Mouse (Mus musculus) embryonic facial prominence, embryonic 13.5 days (tissue): ENCODE results near the gene Zfp507. TPM values are rescaled to one million over a fixed set of nuclear protein-coding genes. Genes with fewer than 3 reads are reported as not detected.

Experiments used
- ATAC-seq: fragments of 200-750 bp; cut with Nextera tagmentation; 2 replicates; pipeline ENCODE4 v1.8.0; 2017; ENCODE audit warnings: low read depth; ENCODE audit not compliant: insufficient number of reproducible peaks, insufficient read depth, low FRiP score, low TSS enrichment
- H3K27ac ChIP-seq: fragments of 300-500 bp; sonication (generic); 2 replicates; pipeline ENCODE4 v1.5.1; 2015; ENCODE audit warnings: moderate library complexity, mild to moderate bottlenecking, inconsistent platforms
- H3K27me3 ChIP-seq: fragments of 300-500 bp; sonication (generic); 2 replicates; pipeline ENCODE4 v1.6.1; 2015; ENCODE audit warnings: mild to moderate bottlenecking, inconsistent platforms
- H3K36me3 ChIP-seq: fragments of 300-500 bp; sonication (generic); 2 replicates; pipeline ENCODE4 v1.6.1; 2015; ENCODE audit warnings: mild to moderate bottlenecking, inconsistent platforms
- H3K4me1 ChIP-seq: fragments of 300-500 bp; sonication (generic); 2 replicates; pipeline ENCODE4 v1.6.1; 2015; ENCODE audit warnings: inconsistent platforms
- H3K4me2 ChIP-seq: fragments of 300-500 bp; sonication (generic); 2 replicates; pipeline ENCODE4 v1.6.1; 2015; ENCODE audit warnings: moderate library complexity, mild to moderate bottlenecking, inconsistent platforms
- H3K4me3 ChIP-seq: fragments of 300-500 bp; sonication (generic); 2 replicates; pipeline ENCODE4 v1.5.1; 2015; ENCODE audit warnings: mild to moderate bottlenecking, inconsistent platforms
- H3K9ac ChIP-seq: fragments of 300-500 bp; sonication (generic); 2 replicates; pipeline ENCODE4 v1.6.1; 2015; ENCODE audit warnings: mild to moderate bottlenecking, inconsistent platforms
- H3K9me3 ChIP-seq: fragments of 300-500 bp; sonication (generic); 2 replicates; pipeline ENCODE4 v1.6.1; 2016; ENCODE audit warnings: inconsistent platforms
- WGBS: fragments of 180-500 bp; shearing (Covaris S2); methylation state at CpG from one replicate; pipeline ENCODE4 v1.1.7; 2015; ENCODE audit warnings: mixed read lengths; 5-methylcytosine and 5-hydroxymethylcytosine counted together
- polyA plus RNA-seq: library from polyadenylated mRNA; unstranded; fragments of >200 nt; fragmentation: Nextera tagmentation; extraction: Ambion mirVana; gene quantifications from 2 replicates; pipeline ENCODE4 v1.2.1, GENCODE M21; 2015

Zfp507 gene
- polyA plus RNA-seq, 1 experiment from 2014 or later = 22.3 TPM

DNA sequence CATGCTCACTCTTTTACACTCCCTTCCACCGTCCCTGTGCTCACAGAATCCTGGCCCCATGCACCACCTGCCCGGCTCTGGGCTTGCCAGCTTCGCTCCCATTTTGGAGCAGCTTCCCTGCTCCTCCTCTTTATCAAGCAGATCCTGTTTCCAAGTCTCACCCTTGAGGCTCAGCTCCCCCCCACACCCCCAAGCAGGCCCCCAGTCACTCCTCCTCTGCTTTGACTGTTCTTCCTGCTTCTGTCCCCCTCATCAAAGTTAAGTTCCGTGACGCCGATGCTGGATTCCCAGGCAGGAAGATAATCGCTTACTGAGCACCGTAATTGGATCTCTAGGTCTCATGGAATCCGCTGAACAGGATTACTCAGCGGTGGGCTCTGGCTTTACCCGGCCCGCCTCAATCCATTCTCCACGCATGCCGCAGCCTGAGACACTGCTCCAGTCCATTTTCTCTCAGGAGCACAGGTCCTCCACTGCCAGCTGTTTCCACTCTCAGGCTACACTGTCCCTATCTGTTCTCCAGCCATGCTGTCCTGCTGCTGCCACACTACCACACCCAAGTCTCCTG is 55.3 kb downstream of the Zfp507 start:
- H3K36me3 ChIP-seq = peaks cover 88% of the 10 kb centered on the region

DNA sequence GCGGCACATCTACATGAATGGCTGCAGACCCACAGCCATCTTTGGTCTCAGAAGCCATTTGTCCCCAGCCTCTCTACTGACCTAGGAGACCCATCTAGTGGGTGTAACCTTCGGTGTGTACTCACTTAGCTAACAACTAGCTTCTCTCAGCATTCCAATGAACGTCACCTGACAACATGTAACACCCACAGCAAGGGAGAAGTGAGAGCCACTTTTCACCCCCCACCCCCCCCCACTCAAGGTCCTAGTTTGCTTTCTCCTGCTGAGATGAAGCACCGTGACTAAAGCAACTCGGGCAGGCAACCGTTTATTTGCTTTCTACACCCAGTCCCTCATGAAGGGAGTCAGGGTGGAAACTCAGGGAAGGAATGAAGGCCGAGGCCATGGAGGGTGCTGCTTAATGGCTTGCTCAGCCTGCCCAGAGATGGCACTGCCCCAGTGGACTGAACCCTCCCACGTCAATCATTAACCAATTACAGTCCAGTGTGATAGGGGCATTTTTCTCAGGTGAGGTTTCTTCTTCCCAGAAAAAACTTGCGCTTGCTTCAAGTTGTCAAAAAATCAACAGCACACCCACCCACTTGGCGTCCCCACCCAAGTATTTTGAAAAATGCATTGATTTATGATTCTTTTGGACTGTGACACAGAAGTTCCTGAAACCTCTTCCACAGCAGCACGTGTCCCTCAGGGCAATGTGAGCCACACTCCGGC is 56.0 kb downstream of the Zfp507 start:
- Histone ChIP-seq H3K36me3 (peaks cover 89% of the 10 kb centered on the region), H3K27me3 (no peaks in the 10 kb centered on the region), H3K9ac (no peak overlapping the region), H3K9me3 (no peaks in the 10 kb centered on the region), H3K4me1 (peaks cover 13% of the 10 kb centered on the region; the same call in 1 of the 2 replicates), H3K4me2 (peak overlapping the region; percentile 7), H3K27ac (0 out of 2 replicates have a peak overlapping the region, but pooled peaks have one; percentile 60), H3K4me3 (no peak overlapping the region)
- 78% methylated on average over 12 of the region's 12 CpGs for WGBS
- no peak for ATAC-seq

More for the DNA sequence above, 55.3 kb downstream of the Zfp507 start:
- Histone ChIP-seq H3K4me3 (no peak overlapping the region), H3K27ac (peak overlapping the region; percentile 60), H3K9ac (no peak overlapping the region), H3K4me1 (peaks cover 13% of the 10 kb centered on the region), H3K4me2 (peak overlapping the region; percentile 7), H3K9me3 (no peaks in the 10 kb centered on the region), H3K27me3 (no peaks in the 10 kb centered on the region)
- 23% methylated on average over 14 of the region's 14 CpGs for WGBS
- ATAC-seq = peak; percentile 78

DNA sequence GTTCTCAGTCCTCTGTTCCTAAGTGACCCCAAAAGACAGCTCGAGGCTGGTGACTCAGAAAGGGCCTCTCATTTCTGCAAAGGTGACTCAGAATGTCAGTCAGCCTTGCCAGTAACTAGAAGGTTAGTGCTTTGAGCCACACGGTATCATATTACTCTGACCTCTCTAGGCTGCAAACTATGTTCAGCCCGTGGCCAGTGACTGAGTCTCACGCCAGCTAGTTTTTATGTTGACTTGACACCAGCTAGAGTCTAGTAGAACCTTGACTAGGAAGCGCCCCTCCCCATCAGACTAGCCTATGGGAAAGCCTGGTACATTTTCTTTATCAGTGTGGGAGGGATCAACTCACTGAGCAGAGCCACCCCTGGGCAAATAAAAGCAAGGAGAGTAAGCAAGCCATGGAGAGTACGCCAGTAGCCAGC is 57.5 kb downstream of the Zfp507 start:
- WGBS = 63% methylated on average over 6 of the region's 6 CpGs
- peaks cover 86% of the 10 kb centered on the region for H3K36me3 ChIP-seq
- H3K4me1 ChIP-seq = peaks cover 13% of the 10 kb centered on the region; the same call in 1 of the 2 replicates
- ATAC-seq = no peak
- H3K27me3 ChIP-seq = no peaks in the 10 kb centered on the region
- no peak overlapping the region for H3K27ac ChIP-seq
- H3K9ac ChIP-seq = no peak overlapping the region
- no peaks in the 10 kb centered on the region for H3K9me3 ChIP-seq
- H3K4me3 ChIP-seq = no peak overlapping the region
- no peak overlapping the region for H3K4me2 ChIP-seq

DNA sequence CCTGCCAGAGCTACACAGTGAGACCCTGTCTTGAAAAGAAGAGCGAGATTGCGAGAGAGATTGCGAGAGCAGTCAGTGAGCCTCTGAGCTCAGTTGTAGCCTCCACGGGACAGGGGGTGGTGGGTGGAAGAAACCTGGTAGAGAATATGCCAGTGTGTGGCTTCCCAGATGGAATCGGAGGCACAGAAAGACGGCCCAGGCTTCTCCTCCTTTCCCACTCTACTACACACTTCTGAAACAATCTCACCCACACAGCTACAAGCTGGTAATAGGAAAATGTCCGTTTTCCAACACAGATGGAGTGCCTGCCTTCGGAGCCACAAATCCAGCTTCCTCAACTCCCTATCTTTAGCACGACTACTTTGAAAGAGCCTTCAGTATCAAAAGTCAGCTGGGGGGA is 58.0 kb downstream of the Zfp507 start:
- no peak overlapping the region for H3K27ac ChIP-seq
- WGBS = 94% methylated on average over 9 of the region's 9 CpGs
- ATAC-seq = no peak
- no peak overlapping the region for H3K9ac ChIP-seq
- H3K4me2 ChIP-seq = no peak overlapping the region
- H3K36me3 ChIP-seq = peaks cover 86% of the 10 kb centered on the region
- H3K9me3 ChIP-seq = no peaks in the 10 kb centered on the region
- H3K4me1 ChIP-seq = peaks cover 13% of the 10 kb centered on the region; the same call in 1 of the 2 replicates
- H3K4me3 ChIP-seq = no peak overlapping the region
- H3K27me3 ChIP-seq = no peaks in the 10 kb centered on the region

DNA sequence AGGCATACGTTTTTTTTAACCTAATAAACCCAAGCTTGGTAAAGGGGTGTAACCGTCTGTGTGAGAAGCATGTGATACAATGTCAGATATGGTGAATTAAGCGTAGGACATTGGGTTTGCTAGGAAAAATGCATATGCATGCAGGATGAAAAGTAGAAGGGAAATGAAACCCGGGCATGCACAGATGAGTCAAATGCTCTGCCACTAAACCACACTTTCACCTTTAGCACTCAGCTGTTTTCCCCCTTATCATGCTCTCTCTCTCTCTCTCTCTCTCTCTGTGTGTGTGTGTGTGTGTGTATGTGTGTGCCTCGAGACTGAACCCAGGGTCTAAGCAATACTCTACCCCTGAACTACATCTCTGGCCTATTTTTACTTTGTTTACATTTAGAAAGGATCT is 60.5 kb downstream of the Zfp507 start:
- Histone ChIP-seq H3K4me1 (0 out of 2 replicates have a peak, but pooled peaks cover 5% of the 10 kb centered on the region), H3K9me3 (no peaks in the 10 kb centered on the region), H3K36me3 (peaks cover 86% of the 10 kb centered on the region), H3K27ac (no peak overlapping the region), H3K27me3 (no peaks in the 10 kb centered on the region), H3K9ac (no peak overlapping the region), H3K4me2 (no peak overlapping the region), H3K4me3 (no peak overlapping the region)
- ATAC-seq = no peak
- WGBS = 71% methylated on average over 5 of the region's 5 CpGs

DNA sequence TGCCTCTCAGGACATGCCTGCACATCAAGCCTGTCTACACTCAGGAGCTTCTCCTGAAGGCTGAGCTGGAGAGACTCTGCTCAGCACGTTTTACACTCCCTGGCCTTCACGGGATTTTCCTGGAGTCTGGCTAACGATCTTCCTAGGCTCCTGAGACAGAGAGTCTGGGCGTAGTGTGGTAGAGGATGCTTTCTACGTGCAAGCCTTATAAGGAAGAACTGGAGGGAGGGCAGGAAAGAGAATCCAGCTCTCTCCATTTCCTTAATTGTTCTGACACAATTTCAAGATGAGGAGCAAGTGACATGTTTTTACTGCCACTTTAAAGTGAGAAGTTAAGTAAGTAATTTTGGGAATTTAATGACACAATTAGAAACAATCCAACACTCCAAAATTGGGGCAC is 60.9 kb downstream of the Zfp507 start:
- no peaks in the 10 kb centered on the region for H3K27me3 ChIP-seq
- H3K9ac ChIP-seq = no peak overlapping the region
- no peaks in the 10 kb centered on the region for H3K9me3 ChIP-seq
- 71% methylated on average over 5 of the region's 5 CpGs for WGBS
- no peak overlapping the region for H3K4me2 ChIP-seq
- H3K36me3 ChIP-seq = peaks cover 81% of the 10 kb centered on the region
- H3K4me3 ChIP-seq = no peak overlapping the region
- H3K27ac ChIP-seq = no peak overlapping the region
- 0 out of 2 replicates have a peak, but pooled peaks cover 1% of the 10 kb centered on the region for H3K4me1 ChIP-seq
- ATAC-seq = no peak

DNA sequence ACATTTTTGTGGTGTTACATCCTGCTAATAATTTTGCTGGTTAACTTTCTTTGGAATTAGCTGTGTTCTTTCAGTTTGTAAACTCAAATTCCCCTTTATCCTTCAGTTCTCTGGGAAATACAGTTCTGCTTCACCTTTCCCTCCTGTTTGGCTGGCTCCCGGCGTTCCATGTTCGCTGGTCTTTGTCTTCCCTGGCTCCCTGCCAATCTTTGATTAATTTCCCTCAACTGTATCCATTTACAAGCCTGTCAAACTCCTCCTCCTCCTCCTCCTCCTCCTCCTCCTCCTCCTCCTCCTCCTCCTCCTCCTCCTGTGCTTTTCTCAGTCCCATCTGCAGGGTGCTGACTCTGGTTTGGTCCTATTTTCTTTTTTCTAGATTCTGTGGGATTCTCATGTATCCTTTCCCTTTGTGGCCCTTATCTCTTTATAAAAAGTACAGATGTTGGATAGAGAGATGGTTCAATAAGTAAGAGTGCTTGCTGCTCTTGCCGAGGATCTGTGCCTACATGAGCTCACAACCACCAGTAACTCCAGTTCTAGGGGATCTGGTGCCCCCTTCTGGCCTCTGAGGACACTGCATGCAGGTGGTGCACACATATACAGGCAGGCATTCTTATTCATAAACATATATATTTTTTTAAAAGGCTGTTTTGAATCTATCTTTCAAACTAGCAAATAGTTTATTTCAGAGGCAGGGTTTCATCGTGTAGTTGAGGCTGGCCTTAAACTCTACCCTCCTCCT is 62.1 kb downstream of the Zfp507 start:
- Histone ChIP-seq H3K4me3 (no peak overlapping the region), H3K27me3 (no peaks in the 10 kb centered on the region), H3K9me3 (no peaks in the 10 kb centered on the region), H3K36me3 (peaks cover 75% of the 10 kb centered on the region), H3K4me2 (no peak overlapping the region), H3K27ac (no peak overlapping the region), H3K4me1 (no peaks in the 10 kb centered on the region), H3K9ac (no peak overlapping the region)
- no peak for ATAC-seq
- 66% methylated on average over 5 of the region's 5 CpGs for WGBS

DNA sequence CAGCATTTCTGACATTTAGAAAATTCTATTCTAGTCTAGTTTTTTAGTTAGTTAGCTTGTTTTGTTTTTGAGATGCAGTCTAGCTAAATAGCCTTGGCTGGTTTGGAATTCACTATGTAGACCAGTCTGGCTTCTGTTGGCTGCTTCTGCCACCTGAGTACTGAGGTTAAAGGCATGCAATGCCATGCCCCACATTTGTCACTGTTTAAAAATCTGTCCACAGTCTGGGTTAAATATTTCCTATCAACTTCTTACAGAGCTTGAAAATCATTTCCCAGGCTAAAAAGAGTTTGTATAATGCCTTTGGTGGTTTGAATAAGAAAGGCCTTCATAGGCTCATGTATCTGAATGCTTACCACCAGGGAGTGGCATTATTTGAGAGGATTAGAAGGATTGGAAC is 63.9 kb downstream of the Zfp507 start:
- H3K4me3 ChIP-seq = no peak overlapping the region
- H3K4me1 ChIP-seq = no peaks in the 10 kb centered on the region
- no peaks in the 10 kb centered on the region for H3K27me3 ChIP-seq
- H3K27ac ChIP-seq = no peak overlapping the region
- H3K9ac ChIP-seq = no peak overlapping the region
- H3K9me3 ChIP-seq = no peaks in the 10 kb centered on the region
- H3K36me3 ChIP-seq = peaks cover 75% of the 10 kb centered on the region
- no peak overlapping the region for H3K4me2 ChIP-seq
- ATAC-seq = no peak

DNA sequence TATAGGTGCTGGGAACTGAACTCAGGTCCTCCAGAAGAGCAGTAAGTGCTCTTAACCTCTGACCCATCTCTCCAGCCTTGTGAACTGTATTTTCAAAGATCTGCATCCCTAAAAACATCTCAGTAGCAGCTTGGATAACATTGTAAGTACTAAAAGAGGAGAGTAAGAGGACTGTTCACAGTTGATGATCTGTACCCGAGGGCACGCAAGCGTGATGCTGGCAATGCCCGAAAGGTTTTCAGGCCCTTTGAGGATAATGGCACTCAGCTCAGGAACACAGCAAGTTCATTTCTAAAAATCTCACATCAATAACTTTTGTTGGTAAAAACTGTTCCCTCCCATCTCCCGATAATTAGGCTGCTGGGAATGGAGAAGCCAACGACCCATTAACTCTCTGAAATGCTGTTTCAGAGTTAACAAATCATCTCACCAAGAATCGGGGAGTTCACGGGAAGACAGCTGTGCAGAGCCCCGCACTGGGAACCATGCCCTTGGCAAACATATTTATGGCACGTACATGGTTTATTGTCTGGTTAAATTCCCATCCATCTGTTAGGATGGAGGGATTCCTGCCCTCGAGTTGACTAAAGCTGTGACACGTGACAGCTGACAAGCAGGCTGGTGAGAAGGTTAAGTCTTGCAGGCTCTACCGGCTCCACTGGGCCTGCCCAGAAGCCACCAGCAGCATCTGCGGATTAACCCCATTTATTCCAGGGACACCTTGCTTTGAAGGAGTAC is 69.3 kb downstream of the Zfp507 start:
- Histone ChIP-seq H3K27ac (no peak overlapping the region), H3K9me3 (no peaks in the 10 kb centered on the region), H3K9ac (no peak overlapping the region), H3K27me3 (no peaks in the 10 kb centered on the region), H3K4me2 (no peak overlapping the region), H3K4me1 (no peaks in the 10 kb centered on the region), H3K4me3 (no peak overlapping the region), H3K36me3 (peaks cover 53% of the 10 kb centered on the region)
- 70% methylated on average over 14 of the region's 14 CpGs for WGBS
- no peak for ATAC-seq

DNA sequence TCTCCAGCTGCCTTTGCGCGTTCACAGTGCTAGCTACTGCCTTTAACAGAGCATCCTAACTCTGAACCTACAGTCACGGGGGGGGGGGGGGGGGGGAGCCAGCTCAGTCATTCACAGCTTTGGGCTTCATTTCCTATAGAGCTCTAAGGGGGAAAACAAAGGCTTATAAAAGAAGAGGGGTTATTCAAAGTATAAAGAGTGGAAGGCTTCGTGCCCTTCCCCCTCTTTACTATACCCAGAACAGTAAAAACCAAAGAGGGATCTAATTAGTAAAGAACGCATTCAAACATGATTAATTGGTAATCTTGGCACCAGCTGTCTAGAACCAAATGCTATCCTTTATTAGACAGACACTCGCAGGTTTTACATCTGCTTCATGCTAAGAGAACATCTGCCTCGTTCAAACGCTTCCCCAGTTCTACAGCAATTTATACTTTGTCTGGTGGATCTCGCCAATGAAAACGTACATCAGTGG is 70.2 kb downstream of the Zfp507 start:
- Histone ChIP-seq H3K4me2 (no peak overlapping the region), H3K36me3 (peaks cover 52% of the 10 kb centered on the region), H3K9ac (no peak overlapping the region), H3K27me3 (no peaks in the 10 kb centered on the region), H3K9me3 (0 out of 2 replicates have a peak, but pooled peaks cover 3% of the 10 kb centered on the region), H3K27ac (no peak overlapping the region), H3K4me3 (no peak overlapping the region), H3K4me1 (no peaks in the 10 kb centered on the region)
- no peak for ATAC-seq
- 85% methylated on average over 10 of the region's 10 CpGs for WGBS

DNA sequence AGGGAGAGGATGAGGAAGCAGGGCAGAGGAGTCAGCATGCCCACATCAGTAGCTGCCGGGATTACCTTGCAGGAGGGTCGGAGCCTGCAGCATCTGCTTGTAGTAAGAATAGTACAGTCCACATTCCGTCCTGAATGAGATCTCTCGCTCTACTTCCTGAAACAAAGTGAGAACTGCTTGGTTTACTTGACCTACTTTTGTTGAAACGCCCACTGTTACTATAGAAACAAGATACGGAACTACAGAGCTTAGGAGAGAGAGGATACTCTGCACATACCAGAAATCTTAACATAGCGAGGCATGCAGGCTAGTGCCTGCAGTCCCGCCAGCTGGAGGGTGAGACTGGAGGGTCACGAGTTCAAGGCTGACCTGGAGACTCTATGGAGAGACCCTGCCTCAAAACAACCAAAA is 73.2 kb downstream of the Zfp507 start:
- Histone ChIP-seq H3K9me3 (0 out of 2 replicates have a peak, but pooled peaks cover 3% of the 10 kb centered on the region), H3K9ac (no peak overlapping the region), H3K4me2 (no peak overlapping the region), H3K27me3 (no peaks in the 10 kb centered on the region), H3K36me3 (peaks cover 52% of the 10 kb centered on the region), H3K4me1 (no peaks in the 10 kb centered on the region), H3K4me3 (no peak overlapping the region), H3K27ac (no peak overlapping the region)
- no peak for ATAC-seq
- WGBS = 89% methylated on average over 9 of the region's 9 CpGs
